Mouse (Mus musculus) neural tube, embryonic 14.5 days (tissue): ENCODE results near the gene Rarres1. TPM values are rescaled to one million over a fixed set of nuclear protein-coding genes. Genes with fewer than 3 reads are reported as not detected.
A peak's percentile ranks its signal among the peaks of the same experiment; 100 is the strongest.

ENCODE experiments used
- ATAC-seq: fragments of 200-750 bp; cut with Nextera tagmentation; 2 replicates; pipeline ENCODE4 v1.8.0; 2017; ENCODE audit warnings: low read depth, mild to moderate bottlenecking, moderate TSS enrichment, moderate library complexity
- H3K27ac ChIP-seq: fragments of 300-500 bp; sonication (generic); 2 replicates; pipeline ENCODE4 v1.5.1; 2014; ENCODE audit warnings: low read depth, mild to moderate bottlenecking, control low read depth, low read length, moderate library complexity, mixed read lengths
- H3K27me3 ChIP-seq: fragments of 300-500 bp; sonication (generic); 2 replicates; pipeline ENCODE4 v1.6.1; 2014; ENCODE audit warnings: low read length; ENCODE audit not compliant: control insufficient read depth, insufficient read depth
- H3K36me3 ChIP-seq: fragments of 300-500 bp; sonication (generic); 2 replicates; pipeline ENCODE4 v1.6.1; 2014; ENCODE audit warnings: low read length, mixed read lengths; ENCODE audit not compliant: control insufficient read depth, insufficient read depth
- H3K4me1 ChIP-seq: fragments of 300-500 bp; sonication (generic); 2 replicates; pipeline ENCODE4 v1.6.1; 2014; ENCODE audit warnings: low read length; ENCODE audit not compliant: control insufficient read depth, insufficient read depth
- H3K4me2 ChIP-seq: fragments of 300-500 bp; sonication (generic); 2 replicates; pipeline ENCODE4 v1.6.1; 2014; ENCODE audit warnings: mild to moderate bottlenecking, low read depth, low read length, control low read depth
- H3K4me3 ChIP-seq: fragments of 300-500 bp; sonication (generic); 2 replicates; pipeline ENCODE4 v1.5.1; 2014; ENCODE audit warnings: low read depth, low read length, control low read depth, mixed read lengths
- H3K9ac ChIP-seq: fragments of 300-500 bp; sonication (generic); replicated peaks from 2 replicates; pipeline ENCODE4 v1.6.1; 2014; ENCODE audit warnings: low read depth, mild to moderate bottlenecking, control low read depth, low read length, mixed read lengths
- H3K9me3 ChIP-seq: fragments of 300-500 bp; sonication (generic); 2 replicates; pipeline ENCODE4 v1.6.1; 2016; ENCODE audit warnings: low read length; ENCODE audit not compliant: control insufficient read depth
- WGBS: fragments of 180-500 bp; shearing (Covaris S2); extraction: QIAGEN DNeasy Blood & Tissue Kit; methylation state at CpG from one replicate; pipeline ENCODE4 v1.1.7; 2014; 5-methylcytosine and 5-hydroxymethylcytosine counted together
- polyA plus RNA-seq: library from polyadenylated mRNA; unstranded; fragments of >200 nt; fragmentation: Nextera tagmentation; extraction: Ambion mirVana; gene quantifications from 2 replicates; pipeline ENCODE4 v1.2.1, GENCODE M21; 2014

Gene Rarres1
- polyA plus RNA-seq: 2.3 and 2.7 TPM in 2 replicates

GRCm38 (mm10) chr3:67515274-67515801 lies at the start of gene Rarres1:
Rarres1 (minus strand) TSS chr3:67515523.
- Histone ChIP-seq H3K4me3 (peak within 1 kb of the TSS; percentile 55), H3K27ac (no peak within 1 kb of the TSS), H3K36me3 (no peaks in the 10 kb centered on the region), H3K4me2 (peak within 1 kb of the TSS; percentile 100), H3K9ac (peak within 1 kb of the TSS; percentile 67), H3K27me3 (no peaks in the 10 kb centered on the region), H3K9me3 (no peaks in the 10 kb centered on the region), H3K4me1 (no peaks in the 10 kb centered on the region)
- WGBS: 3% methylated on average over 38 of the region's 38 CpGs
- peak; percentile 66 for ATAC-seq

GRCm38 (mm10) chr3:67564731-67565357 lies 49.5 kb upstream of the Rarres1 start:
- Histone ChIP-seq H3K4me2 (no peak overlapping the region), H3K9me3 (no peaks in the 10 kb centered on the region), H3K4me3 (no peak overlapping the region), H3K27ac (no peak overlapping the region), H3K4me1 (no peaks in the 10 kb centered on the region), H3K27me3 (no peaks in the 10 kb centered on the region), H3K36me3 (no peaks in the 10 kb centered on the region), H3K9ac (no peak overlapping the region)
- peak; percentile 70; the same call in 1 of the 2 replicates for ATAC-seq
- WGBS: 54% methylated on average over 5 of the region's 5 CpGs

GRCm38 (mm10) chr3:67557718-67558354 lies 42.5 kb upstream of the Rarres1 start:
- peak; percentile 25 for ATAC-seq

GRCm38 (mm10) chr3:67557200-67557651 lies 41.9 kb upstream of the Rarres1 start:
- H3K36me3 ChIP-seq: no peaks in the 10 kb centered on the region
- no peaks in the 10 kb centered on the region; the same call in 1 of the 2 replicates for H3K4me1 ChIP-seq
- H3K4me3 ChIP-seq: no peak overlapping the region
- WGBS: 20% methylated on average over 14 of the region's 14 CpGs
- ATAC-seq: peak; percentile 79
- peak overlapping the region; percentile 27 for H3K4me2 ChIP-seq
- H3K27ac ChIP-seq: no peak overlapping the region
- no peaks in the 10 kb centered on the region for H3K27me3 ChIP-seq
- H3K9me3 ChIP-seq: no peaks in the 10 kb centered on the region
- H3K9ac ChIP-seq: no peak overlapping the region

More at GRCm38 (mm10) chr3:67557718-67558354, 42.5 kb upstream of the Rarres1 start:
- Histone ChIP-seq H3K9ac (no peak overlapping the region), H3K4me3 (no peak overlapping the region), H3K36me3 (no peaks in the 10 kb centered on the region), H3K4me2 (peak overlapping the region; percentile 27), H3K4me1 (no peaks in the 10 kb centered on the region; the same call in 1 of the 2 replicates), H3K27ac (no peak overlapping the region), H3K9me3 (no peaks in the 10 kb centered on the region), H3K27me3 (no peaks in the 10 kb centered on the region)
- 51% methylated on average over 14 of the region's 14 CpGs for WGBS

GRCm38 (mm10) chr3:67555211-67555610 lies 39.9 kb upstream of the Rarres1 start:
- ATAC-seq: no peak
- Histone ChIP-seq H3K4me3 (no peak overlapping the region), H3K27ac (no peak overlapping the region), H3K36me3 (no peaks in the 10 kb centered on the region), H3K27me3 (no peaks in the 10 kb centered on the region), H3K9ac (no peak overlapping the region), H3K4me2 (no peak overlapping the region), H3K4me1 (no peaks in the 10 kb centered on the region; the same call in 1 of the 2 replicates), H3K9me3 (no peaks in the 10 kb centered on the region)
- WGBS: 87% methylated on average over 5 of the region's 5 CpGs

- no peak for ATAC-seq
- 94% methylated on average over 5 of the region's 5 CpGs for WGBS
- Histone ChIP-seq H3K9me3 (no peaks in the 10 kb centered on the region), H3K27me3 (no peaks in the 10 kb centered on the region), H3K27ac (no peak overlapping the region), H3K4me1 (no peaks in the 10 kb centered on the region; the same call in 1 of the 2 replicates), H3K9ac (no peak overlapping the region), H3K36me3 (no peaks in the 10 kb centered on the region), H3K4me2 (no peak overlapping the region), H3K4me3 (no peak overlapping the region)
Measured at GRCm38 (mm10) chr3:67553927-67554448, 38.7 kb upstream of the Rarres1 start.

GRCm38 (mm10) chr3:67553281-67553680 lies 38.0 kb upstream of the Rarres1 start:
- Histone ChIP-seq H3K9ac (no peak overlapping the region), H3K27me3 (no peaks in the 10 kb centered on the region), H3K27ac (no peak overlapping the region), H3K9me3 (no peaks in the 10 kb centered on the region), H3K36me3 (no peaks in the 10 kb centered on the region), H3K4me3 (no peak overlapping the region), H3K4me2 (no peak overlapping the region), H3K4me1 (no peaks in the 10 kb centered on the region; the same call in 1 of the 2 replicates)
- 59% methylated on average over 4 of the region's 4 CpGs for WGBS
- peak; percentile 61; the same call in 1 of the 2 replicates for ATAC-seq

GRCm38 (mm10) chr3:67551193-67551592 lies 35.9 kb upstream of the Rarres1 start:
- H3K4me1 ChIP-seq: no peaks in the 10 kb centered on the region
- H3K36me3 ChIP-seq: no peaks in the 10 kb centered on the region
- no peaks in the 10 kb centered on the region for H3K9me3 ChIP-seq
- H3K27me3 ChIP-seq: no peaks in the 10 kb centered on the region
- 83% methylated on average over 3 of the region's 3 CpGs for WGBS
- H3K4me3 ChIP-seq: no peak overlapping the region
- ATAC-seq: no peak
- H3K9ac ChIP-seq: no peak overlapping the region
- no peak overlapping the region for H3K27ac ChIP-seq
- H3K4me2 ChIP-seq: no peak overlapping the region

GRCm38 (mm10) chr3:67543630-67544029 lies 28.3 kb upstream of the Rarres1 start:
- ATAC-seq: no peak
- Histone ChIP-seq H3K4me2 (no peak overlapping the region), H3K4me3 (no peak overlapping the region), H3K27ac (no peak overlapping the region), H3K9ac (no peak overlapping the region), H3K9me3 (no peaks in the 10 kb centered on the region), H3K4me1 (no peaks in the 10 kb centered on the region), H3K36me3 (no peaks in the 10 kb centered on the region), H3K27me3 (no peaks in the 10 kb centered on the region)
- 91% methylated on average over 8 of the region's 8 CpGs for WGBS
